Mouse (Mus musculus) bone marrow macrophage, adult 2 months (primary cell): ENCODE data around the gene Sik3.

Experiments
- CTCF ChIP-seq: IDR thresholded peaks from 2 replicates; pipeline ENCODE4 v1.5.1; 2012; ENCODE audit warnings: low read depth, mild to moderate bottlenecking, low read length, moderate library complexity
- POLR2A ChIP-seq: IDR thresholded peaks from 2 replicates; pipeline ENCODE4 v1.6.1; 2012; ENCODE audit warnings: mild to moderate bottlenecking, low read depth, low read length, borderline replicate concordance

- TF ChIP-seq POLR2A: no peak
- TF ChIP-seq CTCF: no peak
These were observed 98.7 kb downstream of the Sik3 start for GRCm38 (mm10) chr9:46111334-46111733.
